28 mouse cellular contexts compared by ENCODE assay signal in the genomic region with DNA sequence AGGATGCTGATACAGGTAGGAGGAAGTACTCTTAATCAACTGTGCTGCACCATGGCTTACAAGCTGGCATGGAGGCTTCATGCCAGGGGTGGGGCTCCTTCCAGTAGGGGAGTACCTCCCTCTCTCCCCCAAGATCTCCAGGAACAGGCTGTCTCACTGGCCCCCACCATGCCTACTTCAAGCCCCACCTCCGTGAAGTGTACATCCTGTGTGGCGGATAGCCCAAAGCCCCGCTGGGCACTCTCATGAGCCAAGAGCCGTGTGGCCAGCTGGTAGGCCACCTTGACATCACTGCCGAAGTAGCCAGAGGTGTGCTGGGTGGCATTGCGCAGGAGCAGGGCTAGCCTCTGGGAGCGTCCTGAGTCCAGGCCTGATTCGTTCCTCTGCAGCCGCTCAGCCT. TPM values are rescaled to one million over a fixed set of nuclear protein-coding genes. Genes with fewer than 3 reads are reported as not detected.
"Had no signal": no experiment of that assay in that cellular context is flagged by ENCODE, and none has a peak within 500 bp of the region (broad histone marks: within the 10 kb centered on the region; RNA-seq: fewer than 3 reads in every experiment).

No protein-coding gene starts in this region.

- DNase-seq: heart, postnatal 10 days; heart, postnatal 14 days; heart, postnatal 36 days; heart, postnatal 4 days; kidney, adult 11 months; kidney, adult 18-20 months; kidney, adult 2 months; kidney, adult 8-10 months; kidney, adult 9 months; kidney, postnatal 10 days; kidney, postnatal 14 days; kidney, postnatal 36 days; kidney, postnatal 4 days; layer of hippocampus, adult 9-11 months; layer of hippocampus, postnatal 36 days had no signal

- H3K27me3 ChIP-seq: hindbrain, embryonic 12.5 days; hindbrain, embryonic 13.5 days; hindbrain, embryonic 15.5 days; intestine, embryonic 15.5 days had no signal

- H3K4me1 ChIP-seq: heart, embryonic 12.5 days; heart, embryonic 13.5 days had no signal

- H3K36me3 ChIP-seq: heart, embryonic 12.5 days; heart, embryonic 13.5 days; heart, embryonic 15.5 days; intestine, embryonic 15.5 days had no signal

- H3K4me3 ChIP-seq: heart, embryonic 12.5 days; heart, embryonic 13.5 days; heart, embryonic 15.5 days; hindbrain, embryonic 10.5 days; hindbrain, embryonic 12.5 days; hindbrain, embryonic 13.5 days; hindbrain, embryonic 15.5 days; intestine, embryonic 15.5 days; kidney, embryonic 15.5 days; layer of hippocampus, adult 2 months; left cerebral cortex, adult 2 months had no signal

- H3K9me3 ChIP-seq: heart, embryonic 12.5 days; heart, embryonic 13.5 days; heart, embryonic 15.5 days; hindbrain, embryonic 10.5 days; hindbrain, embryonic 12.5 days; hindbrain, embryonic 13.5 days; hindbrain, embryonic 15.5 days; intestine, embryonic 15.5 days; kidney, embryonic 15.5 days had no signal

RNA-seq across cellular contexts. Expression of a gene that starts 33.6 kb away (rescaled TPM):
- total RNA-seq: hematopoietic stem cell, adult 5-6 weeks; hindbrain, postnatal 0 days had no signal
